Mouse (Mus musculus) spleen, postnatal 4 days (tissue): ENCODE measurements around the gene Krt77.

ENCODE experiments used
- DNase-seq, 2 experiments: peaks; one replicate each; pipeline ENCODE4 v3.0.0; 2022; ENCODE audit warnings: low spot score in 2 of 2

Krt77 gene

DNA sequence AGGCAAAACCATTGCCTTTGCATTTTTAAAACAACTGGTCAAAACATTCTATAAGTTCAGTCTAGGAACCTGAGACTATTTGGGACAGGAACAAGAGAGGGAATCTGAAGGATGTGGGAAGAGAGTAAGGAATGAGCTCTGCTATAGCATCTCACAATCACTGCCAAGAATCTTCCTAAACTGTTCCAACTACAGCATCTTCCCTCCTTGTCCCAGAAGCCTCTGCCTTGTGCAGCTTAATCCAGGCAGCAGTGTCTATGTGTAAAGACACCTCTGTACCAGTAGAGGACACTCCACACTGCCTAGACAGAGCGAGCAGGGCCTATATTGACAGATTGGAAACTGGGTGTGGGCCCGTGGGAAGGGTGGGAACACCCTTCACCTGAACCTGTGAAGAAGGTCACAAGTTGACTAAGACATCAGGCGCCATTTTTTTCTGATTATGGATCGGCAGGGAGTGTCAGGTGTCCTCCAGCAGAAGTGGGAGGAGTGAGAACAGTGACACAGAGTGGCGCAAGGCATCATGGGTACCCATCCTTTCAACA lies 34.6 kb downstream of the Krt77 start:
- no peak for DNase-seq

DNA sequence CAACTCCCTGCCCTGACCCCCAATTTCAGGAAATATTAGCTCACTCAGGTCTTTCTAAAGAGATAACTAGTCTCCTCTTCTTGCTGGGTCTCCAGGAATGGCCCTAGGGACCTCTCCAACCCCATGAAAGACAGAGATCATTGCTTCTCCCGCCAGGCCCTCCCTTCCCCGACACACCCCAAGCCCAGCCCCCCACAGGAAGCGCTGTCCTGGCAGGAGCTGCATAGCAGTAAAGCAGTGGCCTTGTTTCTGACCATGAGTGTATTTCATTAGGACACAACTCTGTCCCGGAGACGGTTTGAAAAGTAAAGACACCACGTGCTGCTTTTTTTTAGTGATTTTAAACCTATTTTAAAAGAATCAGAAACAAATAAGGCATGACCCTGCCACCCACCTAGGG lies 36.4 kb downstream of the Krt77 start:
- DNase-seq, result no peak

DNA sequence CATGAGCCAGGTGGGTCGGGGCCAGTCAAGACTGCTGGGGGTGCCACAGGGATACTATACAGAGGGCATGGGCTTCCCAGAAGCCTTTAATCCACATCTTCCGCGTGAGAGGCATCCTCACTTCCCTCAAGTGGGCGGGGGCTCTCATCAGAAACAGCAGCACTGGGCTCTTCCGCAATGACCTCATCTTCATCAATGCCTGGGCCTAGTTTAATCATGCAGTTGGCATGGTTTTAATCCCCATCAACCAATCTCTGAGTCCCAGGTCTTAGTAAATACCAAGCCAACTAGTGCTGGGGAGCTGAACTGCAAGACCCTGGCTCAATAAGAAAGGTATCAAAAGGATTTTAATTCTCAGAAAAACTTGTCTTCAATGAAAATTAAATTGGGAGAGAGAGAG lies 40.1 kb downstream of the Krt77 start:
- DNase-seq, result no peak

DNA sequence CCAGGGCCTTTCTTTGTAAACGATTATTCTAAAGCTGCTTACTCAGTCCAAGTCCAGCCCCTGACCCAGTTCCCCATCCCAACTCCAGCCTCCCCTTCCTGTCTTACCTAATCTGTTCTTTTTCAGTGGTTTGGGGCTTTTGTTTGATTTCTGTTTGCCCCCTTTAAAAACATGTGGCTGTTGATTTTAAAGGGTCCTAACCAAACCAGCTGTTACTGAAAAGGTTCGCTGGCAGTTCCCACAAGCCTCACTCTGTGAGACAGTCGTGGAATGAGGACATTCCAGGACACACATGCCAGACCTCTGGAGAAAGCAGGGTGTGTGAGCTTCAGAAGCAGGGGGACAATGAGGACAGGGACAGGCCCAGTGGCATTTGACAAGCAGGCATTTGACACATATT lies 47.7 kb downstream of the Krt77 start:
- DNase-seq, result no peak

DNA sequence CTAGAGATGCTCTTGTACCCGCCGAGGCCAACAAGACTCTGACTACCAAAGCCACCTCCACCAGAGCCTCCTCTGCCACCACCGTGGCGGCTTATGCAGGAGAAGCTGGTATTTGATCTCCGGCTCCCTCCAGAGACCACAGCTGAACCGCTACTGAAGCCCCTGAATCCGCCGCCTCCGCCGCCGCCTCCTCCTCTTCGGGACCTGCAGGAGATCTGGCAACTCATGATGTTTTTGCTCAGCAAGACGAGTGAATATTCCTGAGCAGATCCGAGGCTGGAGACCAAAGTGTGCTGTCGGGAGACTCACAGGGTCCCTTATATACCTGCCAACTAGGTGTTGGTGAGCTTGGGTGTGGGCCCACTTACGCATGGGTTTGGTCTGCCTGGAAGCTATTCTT lies 51.6 kb downstream of the Krt77 start, which contains the start of gene Krt2:
TSS of gene Krt2 (minus strand) at position 295 of the 400 bp plus-strand sequence.
- DNase-seq, result no peak
